Mouse (Mus musculus): ENCODE data around the gene Gnao1. TPM values are rescaled to one million over a fixed set of nuclear protein-coding genes. Genes with fewer than 3 reads are reported as not detected.

The Gnao1 gene
- polyA plus RNA-seq, 1 experiment = 7.8 TPM

GRCm38 (mm10) chr8:93840956-93841752, 31.4 kb downstream of the Gnao1 start:
- WGBS = 37% methylated on average over 10 of the region's 10 CpGs
- DNase-seq (ENCODE audit: low read depth, low spot score) = no peak

GRCm38 (mm10) chr8:93842574-93842973, 32.8 kb downstream of the Gnao1 start:
- no peak for DNase-seq (ENCODE audit: low read depth, low spot score)
- 81% methylated on average over 4 of the region's 4 CpGs for WGBS

- DNase-seq (ENCODE audit: low read depth, low spot score) = no peak
- 41% methylated on average over 12 of the region's 12 CpGs for whole genome bisulfite sequencing
Observed at GRCm38 (mm10) chr8:93843858-93844502, 34.2 kb downstream of the Gnao1 start.

GRCm38 (mm10) chr8:93845186-93845585, 35.4 kb downstream of the Gnao1 start:
- 73% methylated on average over 1 of the region's 1 CpGs for WGBS
- DNase-seq (ENCODE audit: low read depth, low spot score) = no peak

GRCm38 (mm10) chr8:93852087-93852645, 42.4 kb downstream of the Gnao1 start:
- WGBS = 48% methylated on average over 11 of the region's 11 CpGs
- no peak for DNase-seq (ENCODE audit: low read depth, low spot score)

GRCm38 (mm10) chr8:93852851-93853461, 43.2 kb downstream of the Gnao1 start:
- WGBS = 76% methylated on average over 9 of the region's 9 CpGs
- no peak for DNase-seq (ENCODE audit: low read depth, low spot score)

- no peak for DNase-seq (ENCODE audit: low read depth, low spot score)
- 39% methylated on average over 5 of the region's 5 CpGs for WGBS
Observed at GRCm38 (mm10) chr8:93854676-93855075, 44.9 kb downstream of the Gnao1 start.

GRCm38 (mm10) chr8:93855272-93855671, 45.5 kb downstream of the Gnao1 start:
- WGBS = 43% methylated on average over 4 of the region's 4 CpGs
- DNase-seq (ENCODE audit: low read depth, low spot score) = no peak

- 81% methylated on average over 4 of the region's 4 CpGs for WGBS
- DNase-seq (ENCODE audit: low read depth, low spot score) = no peak
Observed at GRCm38 (mm10) chr8:93857144-93857543, 47.4 kb downstream of the Gnao1 start.

- no peak for DNase-seq (ENCODE audit: low read depth, low spot score)
- WGBS = 89% methylated on average over 1 of the region's 1 CpGs
Observed at GRCm38 (mm10) chr8:93858286-93858685, 48.5 kb downstream of the Gnao1 start.

- no peak for DNase-seq (ENCODE audit: low read depth, low spot score)
- 43% methylated on average over 4 of the region's 4 CpGs for WGBS
Observed at GRCm38 (mm10) chr8:93860020-93860419, 50.3 kb downstream of the Gnao1 start.

GRCm38 (mm10) chr8:93864064-93864463, 54.3 kb downstream of the Gnao1 start:
- DNase-seq (ENCODE audit: low read depth, low spot score) = no peak

GRCm38 (mm10) chr8:93866271-93866670, 56.5 kb downstream of the Gnao1 start:
- DNase-seq (ENCODE audit: low read depth, low spot score) = no peak
- 84% methylated on average over 7 of the region's 7 CpGs for WGBS

More at GRCm38 (mm10) chr8:93864064-93864463, 54.3 kb downstream of the Gnao1 start:
- 49% methylated on average over 7 of the region's 7 CpGs for WGBS

- 69% methylated on average over 5 of the region's 5 CpGs for WGBS
- no peak for DNase-seq (ENCODE audit: low read depth, low spot score)
Observed at GRCm38 (mm10) chr8:93868486-93869221, 58.9 kb downstream of the Gnao1 start.

GRCm38 (mm10) chr8:93871275-93871674, 61.5 kb downstream of the Gnao1 start:
- DNase-seq (ENCODE audit: low read depth, low spot score) = no peak

GRCm38 (mm10) chr8:93878396-93878795, 68.6 kb downstream of the Gnao1 start:
- DNase-seq (ENCODE audit: low read depth, low spot score) = no peak
- 87% methylated on average over 4 of the region's 4 CpGs for WGBS

More at GRCm38 (mm10) chr8:93871275-93871674, 61.5 kb downstream of the Gnao1 start:
- 65% methylated on average over 5 of the region's 5 CpGs for WGBS

- no peak for DNase-seq (ENCODE audit: low read depth, low spot score)
- 85% methylated on average over 7 of the region's 7 CpGs for WGBS
Observed at GRCm38 (mm10) chr8:93879966-93880365, 70.2 kb downstream of the Gnao1 start.

GRCm38 (mm10) chr8:93881381-93881780, 71.6 kb downstream of the Gnao1 start:
- DNase-seq (ENCODE audit: low read depth, low spot score) = no peak
- WGBS = 89% methylated on average over 6 of the region's 6 CpGs

- no peak for DNase-seq (ENCODE audit: low read depth, low spot score)
Observed at GRCm38 (mm10) chr8:93883241-93883640, 73.5 kb downstream of the Gnao1 start.

- DNase-seq (ENCODE audit: low read depth, low spot score) = no peak
- WGBS = 74% methylated on average over 4 of the region's 4 CpGs
Observed at GRCm38 (mm10) chr8:93883771-93884170, 74.0 kb downstream of the Gnao1 start.

Data from large intestine, adult 2 months (tissue).